Mouse (Mus musculus) spleen, adult 12 weeks (tissue): ENCODE measurements around the gene Glt1d1.
"Not testable (repeated sequence)": the region's sequence is repeated elsewhere in the genome, so short reads cannot be mapped to it uniquely, and the experiment has no call there.

ENCODE experiments used
- DNase-seq: peaks from one replicate; pipeline ENCODE4 v3.0.0; 2022; ENCODE audit warnings: low spot score

Gene Glt1d1

DNA sequence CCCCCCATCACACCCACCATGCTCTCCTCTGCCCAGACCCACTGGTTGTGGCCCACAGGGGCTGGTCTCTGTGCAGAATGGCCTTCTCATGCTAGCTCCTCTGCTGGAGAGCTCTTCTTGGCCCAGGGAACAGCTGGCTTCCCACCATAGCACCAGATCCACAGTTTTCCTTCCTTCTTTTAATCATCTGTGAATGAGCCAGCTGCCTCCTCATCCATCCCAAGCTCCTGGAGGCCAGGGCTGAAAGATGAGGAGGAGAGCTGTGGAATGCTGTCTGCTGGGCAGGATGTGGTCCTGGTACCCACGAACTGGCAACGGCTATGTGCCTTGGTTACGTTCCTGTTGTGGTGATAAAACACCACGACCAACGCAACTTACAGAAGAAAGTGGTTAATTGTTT is 67.6 kb downstream of the Glt1d1 start:
- no peak for DNase-seq

- DNase-seq = no peak
Measured at GRCm38 (mm10) chr5:127700156-127700555, 68.1 kb downstream of the Glt1d1 start.

GRCm38 (mm10) chr5:127703609-127704180 is 71.6 kb downstream of the Glt1d1 start:
- DNase-seq = no peak

GRCm38 (mm10) chr5:127705225-127705624 is 73.2 kb downstream of the Glt1d1 start:
- no peak for DNase-seq

- no peak for DNase-seq
Measured at GRCm38 (mm10) chr5:127705976-127706375, 73.9 kb downstream of the Glt1d1 start.

- DNase-seq = no peak
Measured at GRCm38 (mm10) chr5:127708143-127708542, 76.1 kb downstream of the Glt1d1 start.

- peak; percentile 23 for DNase-seq
Measured at GRCm38 (mm10) chr5:127714783-127715704, 83.0 kb downstream of the Glt1d1 start.

DNA sequence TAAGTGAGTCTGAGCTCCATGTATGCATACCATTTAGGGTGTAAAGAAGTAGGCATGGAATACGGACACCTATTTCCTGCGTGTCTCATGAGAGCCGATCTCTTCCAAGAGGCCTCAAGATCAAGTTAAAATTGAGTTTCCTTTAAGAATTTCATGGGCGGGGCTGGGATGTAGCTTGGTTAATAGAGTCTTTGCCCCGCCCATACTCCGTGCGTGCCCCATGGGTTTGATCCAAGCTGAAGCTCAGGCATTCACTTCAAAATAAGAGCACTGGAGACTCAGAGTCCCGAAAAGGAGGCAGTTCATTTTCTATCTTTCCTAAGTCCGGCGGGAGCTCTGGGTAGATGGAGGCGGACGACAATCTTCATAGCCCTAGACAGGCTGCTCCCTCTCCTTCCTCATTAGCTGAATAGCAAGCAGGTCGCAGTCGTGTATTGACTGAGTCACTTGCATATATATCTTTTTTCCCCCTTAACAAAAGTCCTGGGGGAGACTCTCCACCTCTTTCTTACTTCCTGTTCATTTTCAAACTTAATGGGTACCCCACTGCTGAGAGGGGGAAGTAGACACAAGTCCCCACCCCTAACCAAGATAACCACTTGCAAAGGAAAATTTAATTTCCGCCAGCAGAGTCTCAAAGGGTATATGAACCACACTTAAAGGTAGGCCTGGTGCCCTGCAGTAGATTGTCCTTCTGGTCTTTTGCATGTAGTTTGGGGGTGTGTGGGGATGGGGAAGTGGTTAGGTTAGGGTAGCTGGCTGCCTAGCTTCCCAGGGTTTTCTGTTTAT is 88.7 kb downstream of the Glt1d1 start:
- peak; percentile 61 for DNase-seq

DNA sequence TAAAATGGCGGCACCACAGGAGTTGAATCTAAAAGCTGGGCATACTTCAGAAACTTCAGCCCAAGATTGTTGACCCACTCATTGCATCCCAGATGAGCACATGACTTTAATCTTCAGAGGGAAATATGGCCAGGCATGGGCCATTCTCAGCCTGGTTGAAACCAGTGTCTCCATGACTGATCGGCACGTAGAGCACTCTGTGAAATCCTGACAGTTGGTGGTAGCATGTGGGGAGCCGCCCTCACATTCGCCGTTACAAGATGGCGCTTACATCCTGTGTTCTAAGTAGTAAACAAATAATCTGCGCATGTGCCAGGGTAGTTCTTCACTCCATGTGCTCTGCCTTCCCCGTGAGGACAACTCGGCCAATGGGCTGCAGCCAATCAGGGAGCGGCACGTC is 90.1 kb downstream of the Glt1d1 start:
- not testable (repeated sequence) for DNase-seq

DNA sequence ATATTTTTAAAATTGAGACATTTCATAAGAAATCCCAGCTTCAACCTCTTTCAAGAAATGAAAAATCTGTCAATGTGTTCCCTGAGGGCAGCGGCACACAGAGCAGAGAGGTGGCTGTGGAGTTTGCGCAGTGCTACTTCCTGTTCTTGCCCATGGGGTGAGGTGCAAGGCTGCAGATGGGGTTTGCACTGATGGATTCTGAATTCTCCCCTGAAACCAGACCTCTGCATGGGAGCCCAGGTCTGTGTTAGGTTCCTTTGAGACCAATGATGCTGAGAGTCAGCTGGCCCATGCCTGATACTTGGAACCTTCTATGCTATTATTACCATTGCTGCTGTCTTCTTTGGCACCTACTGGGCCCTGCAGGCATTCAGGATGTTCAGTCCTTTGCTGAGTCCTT is 98.3 kb downstream of the Glt1d1 start:
- DNase-seq = no peak

DNA sequence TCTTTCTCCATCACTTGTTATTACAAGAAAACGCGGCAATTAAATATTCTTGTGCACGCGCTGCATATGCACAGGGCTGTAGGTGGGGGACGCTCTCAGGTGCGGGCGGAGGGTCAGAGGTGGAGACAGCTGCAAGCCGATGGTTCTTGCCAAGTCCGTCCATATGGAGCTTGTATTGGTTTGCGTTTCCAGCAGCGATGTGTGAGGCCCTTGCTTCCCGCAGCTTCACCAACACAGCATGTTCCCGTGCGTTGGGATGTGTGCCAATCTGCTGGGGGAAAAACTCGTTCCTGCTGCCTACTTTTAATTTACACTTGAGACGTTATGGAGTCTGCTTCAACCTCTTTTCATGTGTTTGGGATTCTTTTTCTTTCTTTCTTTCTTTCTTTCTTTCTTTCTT is 109.3 kb downstream of the Glt1d1 start:
- no peak for DNase-seq

- DNase-seq = not testable (repeated sequence)
Measured at GRCm38 (mm10) chr5:127749540-127749939, 117.5 kb downstream of the Glt1d1 start.

DNA sequence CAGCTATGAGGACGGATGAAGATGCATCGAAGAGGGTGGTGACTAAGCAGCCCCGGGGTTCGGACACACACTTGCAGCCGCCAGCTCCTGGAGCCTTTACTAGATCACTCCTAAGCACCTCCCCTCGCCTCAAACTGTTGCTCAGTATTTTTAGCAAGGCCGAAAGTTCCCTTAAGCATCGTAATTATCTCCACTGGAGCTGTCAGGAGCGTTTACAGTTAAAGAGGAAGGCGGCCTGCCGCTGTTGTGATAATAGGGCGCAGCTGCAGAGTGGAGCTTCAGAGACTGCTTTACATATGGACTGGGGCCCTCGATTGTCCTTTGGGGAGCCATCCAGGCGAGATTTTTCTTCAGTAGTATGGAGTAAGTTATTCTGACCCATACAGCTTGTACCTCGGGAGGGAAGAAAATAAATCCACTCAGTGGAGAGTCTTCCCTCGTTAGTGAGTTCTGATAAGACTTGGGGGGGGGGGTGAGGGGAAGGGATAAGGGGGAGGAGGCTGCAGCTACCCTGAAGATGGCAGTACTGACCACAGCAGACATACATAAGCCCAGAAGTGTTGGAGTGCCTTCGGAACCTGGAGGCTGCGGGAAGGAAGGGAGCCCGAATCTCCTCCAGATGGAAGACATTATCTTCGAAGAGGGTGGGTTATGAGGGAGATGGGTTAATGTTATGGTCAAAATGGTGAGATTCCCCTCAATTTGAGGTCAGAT is 119.4 kb downstream of the Glt1d1 start:
- DNase-seq = no peak

GRCm38 (mm10) chr5:127755594-127755993 is 123.5 kb downstream of the Glt1d1 start:
- no peak for DNase-seq

GRCm38 (mm10) chr5:127756011-127756410 is 123.9 kb downstream of the Glt1d1 start:
- no peak for DNase-seq

GRCm38 (mm10) chr5:127756671-127757423 is 124.8 kb downstream of the Glt1d1 start:
- peak; percentile 5 for DNase-seq

GRCm38 (mm10) chr5:127758576-127758975 is 126.5 kb downstream of the Glt1d1 start:
- no peak for DNase-seq
